Mouse (Mus musculus) cortical plate, adult 2 months (tissue): ENCODE measurements at regions not wholly inside any gene's neighbourhood (a gene's known extent, or its start where the extent isn't known, plus 50 kb on each side); places are given as distances from the start of the nearest gene placed in this dataset.

Experiments used
- H3K27ac ChIP-seq: fragments of 200-500 bp; 2 replicates; pipeline ENCODE4 v1.5.1; 2012; ENCODE audit warnings: low read length, control low read depth, inconsistent platforms; ENCODE audit not compliant: insufficient read depth
- H3K4me1 ChIP-seq: fragments of 200-500 bp; 2 replicates; pipeline ENCODE4 v1.6.1; 2011; ENCODE audit warnings: low read length; ENCODE audit not compliant: control insufficient read depth, insufficient read depth
- H3K4me3 ChIP-seq: fragments of 200-500 bp; 2 replicates; pipeline ENCODE4 v1.5.1; 2011; ENCODE audit warnings: mild to moderate bottlenecking, low read length, control low read depth; ENCODE audit not compliant: insufficient read depth
- CTCF ChIP-seq: fragments of 200-500 bp; IDR thresholded peaks from 2 replicates; pipeline ENCODE4 v1.5.1; 2011; ENCODE audit warnings: mild to moderate bottlenecking, control low read depth, low read length; ENCODE audit not compliant: insufficient read depth; ENCODE audit errors: extremely low read depth
- POLR2A ChIP-seq: fragments of 200-500 bp; IDR thresholded peaks from 2 replicates; pipeline ENCODE4 v1.6.1; 2011; ENCODE audit warnings: mild to moderate bottlenecking, low read length, control low read depth; ENCODE audit not compliant: insufficient read depth; ENCODE audit errors: extremely low read depth

GRCm38 (mm10) chr11:12847793-12848192, 383.0 kb upstream of the Cobl start:
- no peak for TF ChIP-seq CTCF
- TF ChIP-seq POLR2A, result no peak
- Histone ChIP-seq H3K4me1 (no peaks in the 10 kb centered on the region; the same call in 1 of the 2 replicates), H3K27ac (no peak overlapping the region), H3K4me3 (no peak overlapping the region)

GRCm38 (mm10) chr11:12843631-12844423, 379.1 kb upstream of the Cobl start:
- Histone ChIP-seq H3K4me1 (no peaks in the 10 kb centered on the region; the same call in 1 of the 2 replicates), H3K4me3 (no peak overlapping the region), H3K27ac (peak overlapping the region; percentile 39; the same call in 1 of the 2 replicates)
- no peak for TF ChIP-seq CTCF

GRCm38 (mm10) chr11:12841393-12841792, 376.6 kb upstream of the Cobl start:
- Histone ChIP-seq H3K4me3 (no peak overlapping the region), H3K4me1 (no peaks in the 10 kb centered on the region; the same call in 1 of the 2 replicates), H3K27ac (no peak overlapping the region)
- TF ChIP-seq POLR2A (no peak), CTCF (no peak)

- Histone ChIP-seq H3K4me3 (no peak overlapping the region), H3K4me1 (no peaks in the 10 kb centered on the region), H3K27ac (no peak overlapping the region)
- no peak for TF ChIP-seq POLR2A
Observed at GRCm38 (mm10) chr11:12837920-12838319, 373.2 kb upstream of the Cobl start.

- H3K27ac ChIP-seq, result no peak overlapping the region
- H3K4me1 ChIP-seq, result no peaks in the 10 kb centered on the region
- no peak overlapping the region for H3K4me3 ChIP-seq
- no peak for TF ChIP-seq POLR2A
- TF ChIP-seq CTCF, result no peak
Observed at GRCm38 (mm10) chr11:12837387-12837786, 372.6 kb upstream of the Cobl start.

- TF ChIP-seq CTCF, result no peak
- no peak for TF ChIP-seq POLR2A
- no peak overlapping the region; the same call in 1 of the 2 replicates for H3K27ac ChIP-seq
- H3K4me3 ChIP-seq, result no peak overlapping the region
- H3K4me1 ChIP-seq, result no peaks in the 10 kb centered on the region
Observed at GRCm38 (mm10) chr11:12836387-12836786, 371.6 kb upstream of the Cobl start.

- TF ChIP-seq POLR2A, result no peak
- no peak for TF ChIP-seq CTCF
- no peak overlapping the region for H3K27ac ChIP-seq
Observed at GRCm38 (mm10) chr11:12812021-12812420, 347.3 kb upstream of the Cobl start.

GRCm38 (mm10) chr11:12810949-12811881, 346.5 kb upstream of the Cobl start:
- H3K27ac ChIP-seq, result no peak overlapping the region
- TF ChIP-seq CTCF, result peak; percentile 75
- no peak for TF ChIP-seq POLR2A
- H3K4me3 ChIP-seq, result no peak overlapping the region
- no peaks in the 10 kb centered on the region for H3K4me1 ChIP-seq

More at GRCm38 (mm10) chr11:12812021-12812420, 347.3 kb upstream of the Cobl start:
- no peaks in the 10 kb centered on the region for H3K4me1 ChIP-seq
- H3K4me3 ChIP-seq, result no peak overlapping the region
